Mouse (Mus musculus) MEL (cell line): ENCODE measurements around the gene Rell1. TPM values are rescaled to one million over a fixed set of nuclear protein-coding genes. Genes with fewer than 3 reads are reported as not detected.

Experiments used
- DNase-seq: peaks from one replicate; pipeline ENCODE4 v3.0.0; 2011; ENCODE audit warnings: low read depth, low spot score
- H3K27ac ChIP-seq: 2 replicates; pipeline ENCODE4 v1.5.1; 2012; ENCODE audit warnings: low read depth, mild to moderate bottlenecking, control low read depth, low read length, moderate library complexity; ENCODE audit not compliant: control insufficient read depth
- H3K27me3 ChIP-seq, 2 experiments: fragments of 150-350 bp in 1 of 2; sonication (generic) in 1 of 2; 2 replicates each; pipeline ENCODE4 v1.6.1; 2012; ENCODE audit warnings: low read length in 2 of 2, mild to moderate bottlenecking in 2 of 2, improper control_type of control experiment in 1 of 2, moderate library complexity in 1 of 2; ENCODE audit not compliant: insufficient read depth in 2 of 2, control insufficient read depth in 1 of 2
- H3K36me3 ChIP-seq, 2 experiments: 2 replicates each; pipeline ENCODE4 v1.6.1; 2012 to 2014; ENCODE audit warnings: low read length in 2 of 2, improper control_type of control experiment in 1 of 2, inconsistent platforms in 1 of 2, mild to moderate bottlenecking in 1 of 2; ENCODE audit not compliant: insufficient read depth in 2 of 2, control insufficient read depth in 1 of 2
- H3K4me1 ChIP-seq, 2 experiments: fragments of 150-350 bp in 1 of 2; sonication (generic) in 1 of 2; 2 replicates each; pipeline ENCODE4 v1.6.1; 2012; ENCODE audit warnings: low read length in 2 of 2, improper control_type of control experiment in 1 of 2, mild to moderate bottlenecking in 1 of 2; ENCODE audit not compliant: insufficient read depth in 2 of 2, control insufficient read depth in 1 of 2
- H3K4me3 ChIP-seq, 2 experiments: fragments of 150-350 bp in 1 of 2; sonication (generic) in 1 of 2; 2 replicates each; pipeline ENCODE4 v1.5.1; 2012; ENCODE audit warnings: low read depth in 2 of 2, low read length in 2 of 2, mild to moderate bottlenecking in 2 of 2, moderate library complexity in 2 of 2, control low read depth in 1 of 2, improper control_type of control experiment in 1 of 2; ENCODE audit not compliant: control insufficient read depth in 1 of 2, insufficient read depth in 1 of 2
- H3K79me2 ChIP-seq: 2 replicates; pipeline ENCODE4 v1.6.1; 2012; ENCODE audit warnings: mild to moderate bottlenecking, low read length, moderate library complexity; ENCODE audit not compliant: control insufficient read depth, poor library complexity, insufficient read depth
- H3K9ac ChIP-seq: 2 replicates; pipeline ENCODE4 v1.6.1; 2012; ENCODE audit warnings: low read depth, mild to moderate bottlenecking, control low read depth, low read length, moderate library complexity; ENCODE audit not compliant: control insufficient read depth, poor library complexity, severe bottlenecking
- H3K9me3 ChIP-seq: fragments of 150-350 bp; sonication (generic); replicated peaks from 2 replicates; pipeline ENCODE4 v1.6.1; 2012; ENCODE audit warnings: mild to moderate bottlenecking, low read length, improper control_type of control experiment, moderate library complexity; ENCODE audit not compliant: insufficient read depth
- POLR2AphosphoS2 ChIP-seq: IDR thresholded peaks from 2 replicates; pipeline ENCODE4 v1.6.1; 2011; ENCODE audit warnings: low read length, improper control_type of control experiment
- TCF12 ChIP-seq: IDR thresholded peaks from 2 replicates; pipeline ENCODE4 v1.6.1; 2014; ENCODE audit warnings: low read depth, mild to moderate bottlenecking, inconsistent platforms, low read length, improper control_type of control experiment, moderate library complexity
- ZMIZ1 ChIP-seq: IDR thresholded peaks from 2 replicates; pipeline ENCODE4 v1.6.1; 2012; ENCODE audit warnings: low read depth, mild to moderate bottlenecking, inconsistent platforms, low read length, improper control_type of control experiment, moderate library complexity
- polyA plus RNA-seq, 2 experiments: library from polyadenylated mRNA; stranded (reverse) in 1 of 2; unstranded in 1 of 2; fragments of >175 nt in 1 of 2; fragments of >200 nt in 1 of 2; gene quantifications; 2 replicates each; pipeline versions ENCODE4 v1.2.1 to v1.2.4; 2012; ENCODE audit warnings: low replicate concordance in 2 of 2, low read depth in 1 of 2; ENCODE audit not compliant: insufficient read length in 2 of 2, insufficient read depth in 1 of 2, missing spikeins in 1 of 2
- total RNA-seq: library from RNA; depleted of rRNA; stranded (reverse); fragments of 300-350 nt; gene quantifications from 2 replicates; pipeline ENCODE4 v1.2.3, GENCODE M21; 2012; rRNA removed

Gene Rell1
- total and polyA plus RNA-seq, 3 experiments, result 2.2 to 5.2 TPM; not detected in 1

DNA sequence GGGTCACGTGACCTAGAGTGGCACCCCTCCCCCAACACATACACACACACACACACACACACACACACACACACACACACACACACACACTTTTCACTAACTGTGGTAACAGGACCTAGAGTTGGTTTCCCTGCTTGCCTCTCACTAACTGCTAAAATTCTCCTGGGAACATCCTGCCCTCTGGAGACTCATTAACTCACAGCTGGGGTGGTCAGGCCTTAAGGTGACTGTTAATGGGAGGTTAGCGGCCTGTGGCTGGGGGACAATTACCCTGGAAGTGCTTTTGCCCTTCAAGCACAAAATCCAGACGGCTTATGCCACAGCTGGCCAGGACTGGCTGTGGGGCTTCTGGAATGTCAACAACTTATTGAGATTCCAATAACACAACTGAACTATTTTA lies 101.3 kb downstream of the Rell1 start:
- no peak for DNase-seq
- Histone ChIP-seq H3K27ac (no peak overlapping the region), H3K9ac (no peak overlapping the region), H3K79me2 (no peaks in the 10 kb centered on the region), H3K27me3 (no peaks in the 10 kb centered on the region), H3K4me1 (no peaks in the 10 kb centered on the region)
- TF ChIP-seq TCF12 (no peak), POLR2AphosphoS2 (no peak)
- TF ChIP-seq, all 39 proteins: peak for 0
- no peaks in the 10 kb centered on the region for H3K36me3 ChIP-seq
- no peaks in the 10 kb centered on the region for H3K9me3 ChIP-seq
- no peak overlapping the region for H3K4me3 ChIP-seq

GRCm38 (mm10) chr5:63858901-63859300 lies 109.8 kb downstream of the Rell1 start:
- Histone ChIP-seq H3K36me3 (no peaks in the 10 kb centered on the region), H3K4me3 (no peak overlapping the region), H3K27ac (no peak overlapping the region), H3K27me3 (no peaks in the 10 kb centered on the region), H3K4me1 (no peaks in the 10 kb centered on the region), H3K9ac (no peak overlapping the region), H3K79me2 (no peaks in the 10 kb centered on the region), H3K9me3 (no peaks in the 10 kb centered on the region)
- no peak for DNase-seq
- TF ChIP-seq ZMIZ1, result no peak

Other genes starting within 250 kb of the Rell1 start
- not detected in 2 replicates for gene 0610040J01Rik, start 156.5 kb downstream of the Rell1 start, total RNA-seq
- gene 0610040J01Rik, start 156.5 kb downstream of the Rell1 start, polyA plus RNA-seq, result not detected
- gene Pgm2, start 124.1 kb upstream of the Rell1 start, total RNA-seq, result 22.0 and 24.1 TPM in 2 replicates
- 10 to 100 TPM in 1 of 2 experiments, not detected in 1; 64.0 TPM for gene Pgm2, start 124.1 kb upstream of the Rell1 start, polyA plus RNA-seq
- 22.5 and 24.6 TPM in 2 replicates for gene Tbc1d1, start 187.4 kb upstream of the Rell1 start, total RNA-seq
- gene Tbc1d1, start 187.4 kb upstream of the Rell1 start, polyA plus RNA-seq, result 10 to 100 TPM in 1 of 2 experiments, not detected in 1; 24.4 TPM